Mouse (Mus musculus) hindbrain, embryonic 12.5 days (tissue): Measurements from ENCODE around the gene Sh3bgrl. TPM values are rescaled to one million over a fixed set of nuclear protein-coding genes. Genes with fewer than 3 reads are reported as not detected.

Experiments
- ATAC-seq: fragments of 200-750 bp; cut with Nextera tagmentation; 2 replicates; pipeline ENCODE4 v1.8.0; 2017; ENCODE audit warnings: moderate TSS enrichment; ENCODE audit not compliant: low FRiP score
- H3K27ac ChIP-seq: fragments of 300-500 bp; sonication (generic); 2 replicates; pipeline ENCODE4 v1.5.1; 2016; ENCODE audit warnings: mild to moderate bottlenecking
- H3K27me3 ChIP-seq: fragments of 300-500 bp; sonication (generic); 2 replicates; pipeline ENCODE4 v1.6.1; 2016; ENCODE audit warnings: mild to moderate bottlenecking
- H3K36me3 ChIP-seq: fragments of 300-500 bp; sonication (generic); 2 replicates; pipeline ENCODE4 v1.6.1; 2016; ENCODE audit warnings: mild to moderate bottlenecking
- H3K4me1 ChIP-seq: fragments of 300-500 bp; sonication (generic); 2 replicates; pipeline ENCODE4 v1.6.1; 2016
- H3K4me2 ChIP-seq: fragments of 300-500 bp; sonication (generic); replicated peaks from 2 replicates; pipeline ENCODE4 v1.6.1; 2016; ENCODE audit warnings: mild to moderate bottlenecking
- H3K4me3 ChIP-seq: fragments of 300-500 bp; sonication (generic); 2 replicates; pipeline ENCODE4 v1.5.1; 2016; ENCODE audit warnings: mild to moderate bottlenecking
- H3K9ac ChIP-seq: fragments of 300-500 bp; sonication (generic); 2 replicates; pipeline ENCODE4 v1.6.1; 2016; ENCODE audit warnings: mild to moderate bottlenecking, moderate library complexity
- H3K9me3 ChIP-seq: fragments of 300-500 bp; sonication (generic); replicated peaks from 2 replicates; pipeline ENCODE4 v1.6.1; 2016; ENCODE audit warnings: mild to moderate bottlenecking
- WGBS: fragments of 180-500 bp; shearing (Covaris S2); methylation state at CpG from one replicate; pipeline ENCODE4 v1.1.7; 2016; 5-methylcytosine and 5-hydroxymethylcytosine counted together
- polyA plus RNA-seq: library from polyadenylated mRNA; unstranded; fragments of >200 nt; fragmentation: Nextera tagmentation; extraction: Ambion mirVana; gene quantifications from 2 replicates; pipeline ENCODE4 v1.2.1, GENCODE M21; 2016

Gene Sh3bgrl
- polyA plus RNA-seq, 1 experiment from 2014 or later, result 194 TPM

DNA sequence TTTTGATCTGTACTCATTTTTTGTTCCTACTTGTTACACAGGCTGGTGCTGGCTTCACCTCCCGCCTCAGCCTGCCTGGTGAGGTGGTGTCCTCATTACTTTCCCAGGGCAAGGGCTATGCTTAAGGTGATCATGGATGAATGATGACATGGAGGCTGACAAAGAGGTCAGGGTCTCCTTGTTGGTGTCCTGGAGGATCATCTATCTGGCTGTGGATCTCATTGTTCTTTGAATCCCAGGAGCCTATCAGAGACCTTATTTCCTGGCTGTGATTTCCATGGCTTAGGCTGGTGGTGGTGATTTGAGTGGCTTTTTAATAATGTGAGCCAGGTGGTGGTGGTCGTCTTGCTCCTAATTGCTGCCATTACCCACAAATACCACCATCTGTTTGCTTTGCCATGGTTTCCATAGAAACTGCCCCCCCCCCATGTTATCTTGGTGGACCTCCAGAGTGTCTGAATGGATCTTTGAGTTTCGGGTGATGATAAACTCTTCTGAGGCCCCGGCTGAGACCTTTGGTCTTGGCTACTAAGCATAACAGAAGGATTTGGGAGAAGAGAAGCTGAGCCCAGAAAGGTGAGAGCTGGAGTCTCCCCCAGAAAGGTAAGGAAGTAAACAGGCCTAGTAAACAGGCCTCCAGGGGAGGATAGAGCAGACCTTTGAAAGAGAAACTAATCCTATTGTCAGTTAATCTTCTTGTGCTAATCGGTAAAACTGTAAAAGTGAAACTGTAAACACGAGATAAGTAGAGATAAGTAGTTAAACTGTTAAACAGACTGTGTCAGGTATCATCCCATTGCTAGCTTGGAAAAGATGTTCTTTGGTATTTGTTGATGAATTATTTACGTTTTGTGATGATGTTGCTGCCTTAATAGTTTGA lies 18.5 kb downstream of the Sh3bgrl start:
- Histone ChIP-seq H3K27me3 (no peaks in the 10 kb centered on the region), H3K9ac (no peak overlapping the region), H3K36me3 (no peaks in the 10 kb centered on the region), H3K27ac (no peak overlapping the region), H3K4me3 (no peak overlapping the region), H3K4me1 (0 out of 2 replicates have a peak, but pooled peaks cover 4% of the 10 kb centered on the region), H3K4me2 (no peak overlapping the region), H3K9me3 (no peaks in the 10 kb centered on the region)
- peak; percentile 75 for ATAC-seq
- 39% methylated on average over 7 of the region's 7 CpGs for WGBS

DNA sequence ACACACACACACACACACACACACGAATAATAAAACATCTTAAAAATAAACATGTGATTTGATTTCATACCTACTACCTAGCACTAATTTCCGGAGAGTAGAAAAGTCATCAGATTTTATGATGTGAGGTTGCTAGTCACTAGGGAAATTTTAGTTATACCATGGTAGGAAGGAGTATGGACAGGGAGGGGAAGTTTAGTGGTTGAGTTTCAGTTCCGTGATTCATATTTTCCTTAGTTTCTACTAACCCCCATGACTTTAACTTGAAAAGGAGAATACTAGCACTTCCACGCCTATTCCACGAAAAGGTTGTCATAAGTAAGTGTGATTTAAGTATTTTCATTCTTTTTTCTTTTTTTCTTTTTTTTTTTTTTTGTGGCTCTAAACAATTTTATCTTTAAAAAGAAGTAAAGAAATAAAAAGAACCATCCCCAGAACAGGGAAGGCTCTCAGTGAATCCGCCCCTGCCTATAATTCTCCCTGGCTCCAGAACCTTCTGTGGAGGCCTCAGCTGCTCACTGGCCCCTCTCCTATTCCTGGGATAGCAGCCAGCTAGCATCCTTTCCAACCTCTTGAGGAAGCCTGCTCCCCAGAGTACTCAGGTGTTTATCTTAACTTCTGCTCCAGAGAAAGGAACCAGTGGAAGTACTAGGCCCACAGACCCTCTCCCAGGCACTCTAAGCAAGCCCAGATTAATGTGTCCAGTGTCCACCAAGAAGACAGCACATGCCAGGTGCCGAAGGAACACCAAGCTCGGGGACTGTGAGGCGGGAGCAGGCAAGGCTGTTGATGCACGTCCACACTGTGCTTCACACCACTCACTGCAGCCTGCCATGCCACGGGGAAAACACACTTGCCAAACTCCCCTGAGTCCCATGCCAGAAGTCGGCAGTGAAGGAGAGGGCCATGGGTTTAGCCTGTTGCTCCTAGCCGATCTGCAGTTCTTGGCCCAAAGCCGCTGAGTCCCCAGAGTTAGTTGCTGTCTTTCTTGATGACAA lies 25.0 kb downstream of the Sh3bgrl start:
- no peaks in the 10 kb centered on the region for H3K27me3 ChIP-seq
- H3K9ac ChIP-seq, result no peak overlapping the region
- H3K36me3 ChIP-seq, result no peaks in the 10 kb centered on the region
- 83% methylated on average over 14 of the region's 14 CpGs for WGBS
- no peaks in the 10 kb centered on the region for H3K9me3 ChIP-seq
- H3K4me1 ChIP-seq, result no peaks in the 10 kb centered on the region
- ATAC-seq, result no peak
- H3K4me2 ChIP-seq, result no peak overlapping the region
- H3K4me3 ChIP-seq, result no peak overlapping the region
- no peak overlapping the region for H3K27ac ChIP-seq

DNA sequence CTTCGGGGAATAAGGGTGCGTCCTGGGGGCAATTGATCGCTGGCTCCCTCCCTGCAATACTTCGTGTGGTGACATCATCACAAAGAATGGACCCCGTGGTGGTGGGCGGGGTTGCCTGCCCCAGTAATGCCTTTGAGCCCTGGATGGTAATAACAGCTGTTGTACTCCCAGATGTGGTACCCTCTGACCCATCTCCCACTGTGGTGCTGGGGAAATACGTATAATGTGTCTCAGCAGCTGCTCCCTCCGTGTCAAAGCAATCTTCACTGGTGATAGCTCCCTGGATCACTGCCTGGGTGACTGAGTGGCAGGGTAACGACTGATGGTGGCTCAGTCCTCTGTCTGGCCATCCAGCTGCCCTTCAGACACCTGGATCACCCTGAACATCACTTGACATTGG lies 26.0 kb downstream of the Sh3bgrl start:
- H3K4me1 ChIP-seq, result no peaks in the 10 kb centered on the region
- H3K9ac ChIP-seq, result no peak overlapping the region
- H3K27ac ChIP-seq, result no peak overlapping the region
- no peak overlapping the region for H3K4me3 ChIP-seq
- H3K9me3 ChIP-seq, result no peaks in the 10 kb centered on the region
- H3K27me3 ChIP-seq, result no peaks in the 10 kb centered on the region
- no peaks in the 10 kb centered on the region for H3K36me3 ChIP-seq
- ATAC-seq, result peak; percentile 54; the same call in 1 of the 2 replicates
- no peak overlapping the region for H3K4me2 ChIP-seq
- 39% methylated on average over 9 of the region's 9 CpGs for WGBS

DNA sequence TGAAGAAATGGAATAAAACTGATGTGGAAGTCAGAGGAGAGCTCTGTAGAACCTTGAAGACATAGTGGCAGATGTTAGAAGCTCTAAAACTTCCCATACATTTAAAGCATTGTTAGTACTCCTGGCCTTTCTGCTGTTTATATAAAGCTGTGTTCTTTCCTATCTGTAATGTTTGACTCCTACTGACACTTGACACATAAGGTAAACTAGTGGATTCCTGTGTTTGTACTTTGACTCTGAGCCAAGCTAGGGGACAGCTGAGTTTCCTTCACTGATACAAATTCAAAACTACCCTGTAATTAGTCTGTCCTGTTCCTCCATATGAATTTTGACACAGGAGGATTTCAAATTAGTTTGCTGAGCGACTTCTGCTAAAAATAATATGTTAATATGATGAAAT lies 27.5 kb downstream of the Sh3bgrl start:
- Histone ChIP-seq H3K36me3 (no peaks in the 10 kb centered on the region), H3K4me1 (no peaks in the 10 kb centered on the region), H3K9me3 (no peaks in the 10 kb centered on the region), H3K27me3 (no peaks in the 10 kb centered on the region), H3K4me2 (no peak overlapping the region), H3K4me3 (no peak overlapping the region), H3K27ac (no peak overlapping the region), H3K9ac (no peak overlapping the region)
- 61% methylated on average over 1 of the region's 1 CpGs for WGBS
- ATAC-seq, result no peak

GRCm38 (mm10) chrX:109123762-109124161 lies 28.6 kb downstream of the Sh3bgrl start:
- no peaks in the 10 kb centered on the region for H3K9me3 ChIP-seq
- H3K36me3 ChIP-seq, result no peaks in the 10 kb centered on the region
- no peaks in the 10 kb centered on the region for H3K4me1 ChIP-seq
- H3K4me2 ChIP-seq, result no peak overlapping the region
- H3K4me3 ChIP-seq, result no peak overlapping the region
- H3K9ac ChIP-seq, result no peak overlapping the region
- H3K27me3 ChIP-seq, result no peaks in the 10 kb centered on the region
- no peak overlapping the region for H3K27ac ChIP-seq
- ATAC-seq, result no peak

GRCm38 (mm10) chrX:109126847-109127246 lies 31.7 kb downstream of the Sh3bgrl start:
- H3K27me3 ChIP-seq, result no peaks in the 10 kb centered on the region
- no peaks in the 10 kb centered on the region for H3K9me3 ChIP-seq
- no peak overlapping the region for H3K4me3 ChIP-seq
- 82% methylated on average over 1 of the region's 1 CpGs for WGBS
- no peak overlapping the region for H3K4me2 ChIP-seq
- no peaks in the 10 kb centered on the region for H3K36me3 ChIP-seq
- no peaks in the 10 kb centered on the region for H3K4me1 ChIP-seq
- H3K9ac ChIP-seq, result no peak overlapping the region
- H3K27ac ChIP-seq, result no peak overlapping the region
- no peak for ATAC-seq

DNA sequence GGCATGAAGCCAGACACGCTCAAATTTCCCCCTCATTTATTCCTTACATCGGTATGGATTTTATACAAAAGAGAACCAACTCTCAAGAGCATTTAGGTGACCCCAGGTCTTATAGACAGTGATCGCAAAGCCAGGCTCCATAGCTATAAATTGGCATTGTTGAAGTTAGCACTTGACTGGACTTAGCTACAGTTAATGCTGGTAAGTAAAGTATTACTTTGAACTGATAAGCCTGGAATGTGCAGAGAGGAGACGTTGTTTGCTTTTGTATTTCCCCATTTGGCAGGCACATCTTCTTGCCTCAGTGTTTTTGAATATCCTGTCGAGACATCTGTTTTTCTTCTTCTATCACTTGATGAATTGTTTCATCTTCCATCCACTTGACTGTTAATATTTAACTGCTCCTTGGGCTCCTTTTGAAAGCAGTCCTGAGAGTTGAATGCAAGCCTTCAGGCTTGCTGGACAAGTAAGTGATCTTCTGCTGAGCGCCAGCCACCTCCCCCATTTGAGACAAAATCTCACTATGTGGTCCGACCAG lies 32.5 kb downstream of the Sh3bgrl start:
- no peak overlapping the region for H3K4me3 ChIP-seq
- no peaks in the 10 kb centered on the region for H3K9me3 ChIP-seq
- no peaks in the 10 kb centered on the region for H3K36me3 ChIP-seq
- no peak overlapping the region for H3K27ac ChIP-seq
- 63% methylated on average over 7 of the region's 7 CpGs for WGBS
- no peaks in the 10 kb centered on the region for H3K27me3 ChIP-seq
- H3K4me1 ChIP-seq, result no peaks in the 10 kb centered on the region
- no peak overlapping the region for H3K9ac ChIP-seq
- no peak for ATAC-seq
- no peak overlapping the region for H3K4me2 ChIP-seq

GRCm38 (mm10) chrX:109130066-109130465 lies 34.9 kb downstream of the Sh3bgrl start:
- Histone ChIP-seq H3K27ac (no peak overlapping the region), H3K36me3 (no peaks in the 10 kb centered on the region), H3K4me3 (no peak overlapping the region), H3K4me1 (no peaks in the 10 kb centered on the region), H3K9me3 (no peaks in the 10 kb centered on the region), H3K9ac (no peak overlapping the region), H3K4me2 (no peak overlapping the region), H3K27me3 (no peaks in the 10 kb centered on the region)
- no peak for ATAC-seq
- 93% methylated on average over 1 of the region's 1 CpGs for WGBS

GRCm38 (mm10) chrX:109131834-109132233 lies 36.7 kb downstream of the Sh3bgrl start:
- no peaks in the 10 kb centered on the region for H3K4me1 ChIP-seq
- WGBS, result 86% methylated on average over 2 of the region's 2 CpGs
- H3K36me3 ChIP-seq, result no peaks in the 10 kb centered on the region

GRCm38 (mm10) chrX:109132463-109132862 lies 37.3 kb downstream of the Sh3bgrl start:
- Histone ChIP-seq H3K36me3 (no peaks in the 10 kb centered on the region), H3K4me1 (no peaks in the 10 kb centered on the region), H3K4me2 (no peak overlapping the region), H3K9ac (no peak overlapping the region), H3K27ac (no peak overlapping the region), H3K27me3 (no peaks in the 10 kb centered on the region), H3K4me3 (no peak overlapping the region), H3K9me3 (no peaks in the 10 kb centered on the region)
- WGBS, result 87% methylated on average over 1 of the region's 1 CpGs
- ATAC-seq, result no peak

More at GRCm38 (mm10) chrX:109131834-109132233, 36.7 kb downstream of the Sh3bgrl start:
- H3K27ac ChIP-seq, result no peak overlapping the region
- no peaks in the 10 kb centered on the region for H3K9me3 ChIP-seq
- H3K9ac ChIP-seq, result no peak overlapping the region
- H3K27me3 ChIP-seq, result no peaks in the 10 kb centered on the region
- H3K4me3 ChIP-seq, result no peak overlapping the region
- no peak for ATAC-seq
- no peak overlapping the region for H3K4me2 ChIP-seq

GRCm38 (mm10) chrX:109133500-109133899 lies 38.3 kb downstream of the Sh3bgrl start:
- 71% methylated on average over 2 of the region's 2 CpGs for WGBS
- Histone ChIP-seq H3K27ac (no peak overlapping the region), H3K4me2 (no peak overlapping the region)

DNA sequence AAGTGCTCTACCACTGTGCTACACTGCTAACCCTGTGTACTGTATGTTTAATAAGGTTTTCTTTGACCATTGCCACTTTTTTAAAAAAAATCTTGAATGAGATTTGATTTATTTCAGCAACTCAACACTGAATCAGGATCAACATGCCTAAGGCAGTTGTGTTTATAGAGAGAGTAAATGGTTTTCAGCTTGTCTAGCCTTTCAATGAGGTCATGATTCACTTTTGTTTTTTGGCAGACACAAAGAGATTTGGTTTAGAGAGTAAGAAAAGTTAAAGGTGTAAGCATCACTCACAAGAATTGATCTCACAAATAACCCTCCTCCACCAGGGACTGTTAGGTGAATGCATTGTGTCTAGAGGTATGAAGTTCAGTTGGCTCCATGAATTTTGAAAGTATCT lies 41.1 kb downstream of the Sh3bgrl start:
- no peak overlapping the region for H3K4me2 ChIP-seq
- H3K27ac ChIP-seq, result no peak overlapping the region
- no peak overlapping the region for H3K4me3 ChIP-seq
- no peaks in the 10 kb centered on the region for H3K36me3 ChIP-seq
- H3K27me3 ChIP-seq, result no peaks in the 10 kb centered on the region
- H3K4me1 ChIP-seq, result no peaks in the 10 kb centered on the region
- H3K9me3 ChIP-seq, result no peaks in the 10 kb centered on the region
- no peak for ATAC-seq
- no peak overlapping the region for H3K9ac ChIP-seq

More at GRCm38 (mm10) chrX:109133500-109133899, 38.3 kb downstream of the Sh3bgrl start:
- no peak overlapping the region for H3K9ac ChIP-seq
- H3K4me1 ChIP-seq, result no peaks in the 10 kb centered on the region
- H3K27me3 ChIP-seq, result no peaks in the 10 kb centered on the region
- no peaks in the 10 kb centered on the region for H3K9me3 ChIP-seq
- H3K4me3 ChIP-seq, result no peak overlapping the region
- no peaks in the 10 kb centered on the region for H3K36me3 ChIP-seq
- no peak for ATAC-seq
